Mouse (Mus musculus) gonadal fat pad, adult 2 months (tissue): ENCODE measurements around the gene Pde4b. TPM values are rescaled to one million over a fixed set of nuclear protein-coding genes. Genes with fewer than 3 reads are reported as not detected.

Experiments used
- DNase-seq: peaks from one replicate; pipeline ENCODE4 v3.0.0-alpha.2; 2012; ENCODE audit warnings: low read depth
- polyA plus RNA-seq: library from polyadenylated mRNA; depleted of rRNA; stranded (reverse); fragments of >200 nt; gene quantifications from 2 replicates; pipeline ENCODE4 v1.2.3, GENCODE M21; 2012

Pde4b gene
- polyA plus RNA-seq, 1 experiment, result 5.6 TPM

GRCm38 (mm10) chr4:102398512-102398911 is 311.2 kb downstream of the Pde4b start:
- no peak for DNase-seq

- DNase-seq, result no peak
Observed at GRCm38 (mm10) chr4:102406848-102407247, 319.5 kb downstream of the Pde4b start.

- no peak for DNase-seq
Observed at GRCm38 (mm10) chr4:102408132-102408531, 320.8 kb downstream of the Pde4b start.

- DNase-seq, result no peak
Observed at GRCm38 (mm10) chr4:102408938-102409337, 321.6 kb downstream of the Pde4b start.

DNA sequence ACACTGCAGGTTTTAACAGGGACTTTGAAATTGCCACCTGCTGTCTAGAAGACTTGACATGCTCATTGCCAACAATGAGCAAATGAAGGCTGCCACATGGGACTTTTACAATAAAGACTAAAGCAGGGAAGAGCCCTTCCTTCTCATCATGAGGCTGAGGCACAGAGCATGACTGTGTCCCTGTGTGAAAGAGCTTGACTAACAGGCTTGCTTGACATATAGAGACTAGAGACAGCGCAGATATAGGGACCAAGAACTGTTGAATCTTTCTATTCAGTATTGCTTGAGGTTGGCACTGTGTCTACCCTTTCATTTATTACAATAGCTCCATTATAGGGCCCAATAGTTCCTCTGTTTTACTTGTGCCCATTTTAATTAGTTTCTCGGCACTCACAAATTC is 325.8 kb downstream of the Pde4b start:
- DNase-seq, result no peak

DNA sequence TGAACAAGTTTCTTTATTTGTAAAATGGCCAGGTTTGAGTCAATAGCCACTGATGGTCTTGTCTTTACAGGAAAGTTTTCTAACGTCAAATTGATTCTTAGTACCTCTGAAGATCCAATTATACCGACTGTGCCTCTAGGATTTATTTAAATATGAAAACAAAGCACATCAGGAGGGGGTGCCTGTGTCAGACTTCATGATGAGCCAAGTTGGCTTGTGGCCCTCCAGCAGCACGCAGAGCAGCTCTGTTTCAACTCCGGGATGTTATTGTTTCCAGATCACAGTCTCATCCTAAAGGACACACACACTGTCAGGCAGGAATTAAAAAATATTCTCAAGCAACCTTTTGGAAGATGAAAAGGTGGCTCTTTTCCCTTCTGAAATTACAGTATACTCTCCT is 326.5 kb downstream of the Pde4b start:
- no peak for DNase-seq

GRCm38 (mm10) chr4:102414610-102415009 is 327.3 kb downstream of the Pde4b start:
- no peak for DNase-seq

DNA sequence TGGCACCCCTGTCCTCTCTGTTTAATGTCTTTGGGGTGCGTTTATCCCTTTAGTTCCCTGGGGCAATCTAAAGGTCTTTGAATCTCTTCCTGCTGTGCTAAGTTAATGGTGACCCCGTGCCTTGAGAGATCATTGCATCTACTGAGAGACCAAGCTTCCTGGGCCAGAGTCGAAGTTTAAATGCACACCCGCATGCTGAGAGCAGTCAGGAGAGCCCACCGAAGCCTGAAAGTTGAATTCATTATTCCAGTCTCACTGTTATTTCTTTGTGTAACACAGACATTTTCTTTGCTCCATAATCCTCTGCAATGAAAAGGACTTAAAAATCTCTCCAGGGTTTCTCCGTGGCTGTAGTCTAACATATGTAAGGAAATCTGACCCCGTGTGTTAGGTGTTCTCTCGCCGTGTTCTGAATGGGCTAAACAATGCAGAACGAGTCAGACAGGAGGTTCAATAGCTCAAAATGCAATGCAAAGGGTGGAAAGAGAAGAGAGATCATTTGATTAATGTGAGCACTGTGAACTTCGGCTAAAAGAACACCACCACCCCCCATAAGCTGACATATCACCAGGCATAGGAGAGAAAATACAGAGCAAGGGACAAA is 333.6 kb downstream of the Pde4b start:
- no peak for DNase-seq

DNA sequence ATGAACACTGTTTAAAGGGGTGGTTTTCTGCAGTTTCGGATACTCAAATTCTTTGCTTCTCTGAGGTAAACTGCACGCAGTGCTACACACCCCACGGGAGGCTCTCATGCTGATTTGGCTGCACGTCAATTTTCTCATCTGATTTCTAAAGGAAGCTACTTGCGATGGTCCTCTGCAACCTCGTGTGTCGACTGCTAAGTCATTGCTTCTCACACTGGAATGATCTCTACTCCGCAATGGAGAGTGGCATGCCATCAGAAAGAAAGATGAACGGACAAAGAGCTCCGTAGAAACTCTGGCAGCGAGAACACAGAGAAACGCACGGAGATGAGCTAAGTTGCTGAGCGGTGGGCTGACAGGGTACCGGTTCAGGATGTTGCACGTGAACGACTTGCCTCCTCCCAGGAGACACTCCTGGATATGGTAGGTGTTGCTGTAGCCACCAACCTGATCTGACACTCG is 334.1 kb downstream of the Pde4b start:
- DNase-seq, result no peak

DNA sequence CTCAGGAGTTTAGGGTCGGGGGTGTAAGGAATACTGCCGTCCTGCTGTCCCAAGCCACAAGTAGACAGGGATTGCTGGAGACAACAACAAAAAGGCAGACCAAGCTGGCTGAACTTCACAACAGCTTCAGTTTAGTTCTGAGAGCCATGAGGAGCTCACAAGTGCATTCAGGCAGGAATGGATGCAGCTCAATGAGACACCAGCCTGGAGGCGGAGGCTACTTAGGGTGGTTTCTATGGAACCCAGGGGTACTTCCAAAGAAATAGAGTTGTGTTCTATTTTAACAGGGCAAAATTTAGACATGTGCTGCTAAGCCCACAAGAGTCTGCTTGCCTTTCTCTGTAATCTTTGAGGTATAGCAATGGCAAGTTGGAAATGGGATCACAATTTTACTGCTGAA is 336.8 kb downstream of the Pde4b start:
- DNase-seq, result no peak

- DNase-seq, result no peak
Observed at GRCm38 (mm10) chr4:102425422-102425821, 338.1 kb downstream of the Pde4b start.

DNA sequence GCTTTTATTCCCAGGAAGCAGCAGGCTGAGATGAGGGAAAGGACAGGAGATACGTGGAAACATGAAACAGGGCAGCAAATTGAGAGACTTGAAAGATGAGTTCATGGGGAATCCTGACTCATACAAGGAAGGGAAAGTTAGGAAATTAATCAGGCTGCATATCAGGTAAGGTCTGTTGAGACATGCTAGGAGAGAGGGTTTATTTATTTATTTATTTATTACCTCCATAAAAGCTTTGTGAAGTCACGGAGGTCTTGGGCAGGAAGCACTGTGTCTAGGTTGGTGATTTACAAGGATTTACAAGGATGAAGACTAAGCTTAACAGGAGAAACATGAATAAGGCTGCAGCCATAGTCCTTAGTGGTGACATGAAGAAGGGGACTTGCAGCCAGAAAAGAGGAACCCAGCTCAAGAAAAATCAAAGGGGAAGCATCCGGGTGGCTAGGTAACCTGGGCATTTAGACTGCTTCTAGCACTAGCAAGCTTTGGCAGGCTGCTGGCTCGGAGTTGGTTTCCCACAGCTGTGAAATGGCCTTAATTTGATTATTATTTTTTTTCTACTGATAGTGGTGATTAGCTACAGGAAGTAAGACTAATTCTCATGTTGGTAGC is 342.5 kb downstream of the Pde4b start:
- DNase-seq, result no peak

- no peak for DNase-seq
Observed at GRCm38 (mm10) chr4:102432040-102432782, 344.9 kb downstream of the Pde4b start.

DNA sequence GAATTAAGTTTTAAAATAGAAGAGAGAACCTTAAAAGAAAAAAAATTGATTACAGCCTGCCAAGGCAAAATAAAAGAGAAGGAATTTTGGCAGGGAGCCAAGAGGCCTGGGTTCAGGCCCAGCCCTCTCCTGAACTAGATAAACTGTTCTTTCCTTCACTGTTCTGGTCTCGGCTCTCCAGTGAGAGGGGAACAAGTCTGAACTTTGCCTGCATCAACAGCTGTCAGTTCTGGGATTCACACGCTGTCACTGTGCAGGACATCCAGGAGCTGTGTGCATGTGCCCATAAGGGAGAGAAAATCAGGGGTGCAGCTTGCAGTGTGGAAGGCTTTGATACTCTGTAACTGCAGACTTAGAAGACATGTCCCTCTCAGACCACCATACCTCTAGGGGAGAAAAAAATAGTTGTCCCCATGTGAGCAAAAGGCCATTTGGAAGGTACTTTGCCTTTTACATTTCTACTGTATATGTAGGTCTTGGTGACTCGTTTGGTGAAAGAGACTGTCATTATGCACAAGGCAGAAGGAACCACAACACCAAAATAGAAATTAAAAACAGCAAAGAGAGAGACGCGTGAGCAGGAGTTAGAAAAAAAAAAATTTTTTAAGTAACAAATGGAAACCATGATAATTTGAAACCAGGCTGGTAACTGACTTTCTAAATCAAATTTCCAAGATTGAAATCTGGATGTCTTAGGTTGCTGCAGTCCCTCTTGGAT is 352.2 kb downstream of the Pde4b start:
- DNase-seq, result no peak

GRCm38 (mm10) chr4:102440119-102440481 is 352.8 kb downstream of the Pde4b start:
- DNase-seq, result no peak

DNA sequence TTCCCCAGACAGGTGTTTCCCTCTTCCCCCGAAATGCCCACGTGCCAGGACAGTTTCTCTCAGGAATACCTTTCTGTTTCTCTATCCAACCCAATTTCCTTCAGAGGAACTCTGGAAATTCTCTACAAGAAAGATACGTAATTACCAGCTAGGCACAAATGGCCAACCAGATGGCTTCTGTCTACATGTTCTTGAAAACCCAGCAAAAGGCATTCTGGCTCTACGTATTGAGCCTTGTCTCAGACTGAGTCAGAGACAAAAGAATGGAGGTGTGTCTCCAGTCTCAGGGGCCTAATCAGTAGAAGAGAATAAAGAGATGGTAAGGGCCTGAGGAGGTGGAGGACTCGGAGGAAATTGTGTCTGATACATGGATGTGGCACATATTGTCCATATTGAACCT is 356.2 kb downstream of the Pde4b start:
- DNase-seq, result no peak

DNA sequence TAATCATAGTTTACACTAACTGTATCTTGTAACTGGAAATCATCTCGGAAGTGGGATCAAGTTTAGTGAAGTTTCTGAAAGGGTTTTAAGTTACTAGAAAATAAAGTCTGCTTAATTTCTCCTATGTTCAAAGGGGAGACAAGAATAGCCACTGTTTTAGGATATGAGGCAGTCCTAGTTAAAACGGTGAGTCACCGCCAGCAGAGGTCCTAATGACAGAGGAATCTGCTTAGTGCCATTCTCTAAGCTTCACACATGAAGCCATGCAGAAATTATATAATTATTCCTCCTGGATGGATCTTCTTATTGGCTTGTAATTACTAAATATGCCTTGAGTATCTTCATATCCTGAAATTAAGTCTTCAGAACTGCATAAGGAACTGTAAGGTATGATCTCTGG is 357.2 kb downstream of the Pde4b start:
- DNase-seq, result no peak

DNA sequence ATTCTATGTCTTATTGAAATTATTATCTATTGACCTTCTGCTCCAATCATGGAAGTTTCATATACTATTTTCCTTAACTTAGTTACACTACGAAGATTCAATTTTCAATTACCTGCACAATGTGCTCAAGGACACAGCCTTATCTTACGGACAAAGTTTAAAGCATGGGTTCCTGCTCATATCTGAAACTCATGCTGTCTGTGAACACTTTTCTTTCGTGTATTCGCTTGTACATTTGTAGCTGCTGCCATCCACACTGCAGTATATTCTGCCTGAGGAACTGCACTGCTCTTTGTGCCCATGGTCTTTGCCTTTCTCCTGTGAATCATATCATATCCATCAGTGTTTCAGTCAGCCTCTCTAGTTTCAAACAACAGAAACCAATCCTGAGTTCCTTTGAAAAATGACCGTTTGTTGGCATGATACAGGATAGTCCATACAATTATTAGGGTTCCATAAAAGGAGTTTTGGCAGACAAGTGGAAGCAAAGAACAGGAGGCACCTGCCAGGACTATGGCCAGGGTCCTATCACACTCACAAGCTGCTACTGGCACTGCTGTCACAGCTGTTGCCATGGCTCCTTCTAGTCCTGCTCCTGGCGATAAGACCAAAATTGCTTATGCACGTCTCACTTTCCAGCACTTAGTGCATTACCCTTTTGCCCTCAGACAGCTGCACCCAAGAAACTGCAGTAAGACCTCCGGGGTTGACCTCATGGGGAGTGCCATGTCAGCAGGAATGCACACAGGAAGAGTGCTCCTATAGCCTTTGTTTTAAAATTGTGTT is 359.0 kb downstream of the Pde4b start:
- no peak for DNase-seq

DNA sequence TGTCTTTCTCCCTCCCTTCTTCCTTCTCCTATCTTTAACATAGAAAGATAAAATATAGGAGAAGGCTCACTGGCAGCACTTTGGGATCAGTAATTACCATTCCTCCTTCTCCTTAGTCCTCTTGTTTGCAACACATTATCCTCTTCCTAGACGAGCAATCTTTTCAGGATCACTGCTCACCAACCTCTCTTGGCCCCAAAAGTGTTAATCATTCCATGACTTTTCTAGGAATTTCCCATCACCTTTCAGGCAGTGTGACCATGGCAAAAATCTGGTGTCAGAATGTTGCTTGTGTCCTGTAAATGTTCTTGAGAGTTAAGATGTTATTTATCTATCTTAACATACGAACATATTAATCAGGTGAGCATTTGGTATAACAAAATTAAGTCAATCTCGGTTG is 369.1 kb downstream of the Pde4b start:
- no peak for DNase-seq

DNA sequence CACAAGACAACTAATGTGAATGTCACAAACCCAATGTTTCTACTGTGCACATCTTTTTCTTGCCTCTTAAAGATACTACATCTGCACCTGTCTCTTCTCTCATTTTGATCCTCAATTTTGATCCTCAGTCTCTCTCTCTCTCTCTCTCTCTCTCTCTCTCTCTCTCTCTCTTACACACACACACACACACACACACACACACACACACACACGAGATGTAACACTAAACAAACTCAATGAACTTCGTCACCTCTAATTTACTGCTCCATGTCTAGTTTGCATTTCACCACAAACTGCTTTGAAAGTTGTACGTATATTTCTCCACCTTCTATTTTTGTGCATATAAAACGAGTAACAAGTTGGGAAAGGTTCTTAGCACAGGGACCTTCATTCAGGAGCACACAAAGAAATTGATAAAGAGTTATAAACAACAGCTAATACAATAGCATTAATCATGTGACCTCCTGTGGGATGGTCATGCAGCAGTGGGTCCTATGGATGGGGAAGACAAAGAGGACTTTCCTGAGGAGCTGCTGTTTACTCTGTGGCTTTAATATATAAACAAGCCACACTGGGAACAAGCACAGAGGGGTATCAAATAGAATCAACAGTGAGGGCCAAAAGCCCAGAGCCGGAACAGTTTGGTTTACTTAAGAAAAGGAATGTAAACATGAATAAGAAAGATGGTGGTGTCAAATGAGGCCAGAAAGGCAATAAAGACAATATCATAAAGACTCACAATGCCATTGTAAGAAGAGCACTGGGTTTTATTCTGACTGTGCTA is 372.1 kb downstream of the Pde4b start:
- DNase-seq, result no peak

- no peak for DNase-seq
Observed at GRCm38 (mm10) chr4:102478104-102478503, 390.8 kb downstream of the Pde4b start.
